Mouse (Mus musculus): ENCODE data around the gene Myom1.

- TF ChIP-seq CTCF (IDR thresholded peaks at IDR 0.05; ENCODE audit: low read depth, low read length) (no peak), POLR2A (IDR thresholded peaks at IDR 0.05; ENCODE audit: borderline replicate concordance, low read depth, low read length) (no peak)
Observed at GRCm38 (mm10) chr17:71008676-71009075, 6.2 kb downstream of the Myom1 start.

Data from bone marrow macrophage, adult 2 months (primary cell).